16 mouse cellular contexts compared by ENCODE assay signal in the genomic region with DNA sequence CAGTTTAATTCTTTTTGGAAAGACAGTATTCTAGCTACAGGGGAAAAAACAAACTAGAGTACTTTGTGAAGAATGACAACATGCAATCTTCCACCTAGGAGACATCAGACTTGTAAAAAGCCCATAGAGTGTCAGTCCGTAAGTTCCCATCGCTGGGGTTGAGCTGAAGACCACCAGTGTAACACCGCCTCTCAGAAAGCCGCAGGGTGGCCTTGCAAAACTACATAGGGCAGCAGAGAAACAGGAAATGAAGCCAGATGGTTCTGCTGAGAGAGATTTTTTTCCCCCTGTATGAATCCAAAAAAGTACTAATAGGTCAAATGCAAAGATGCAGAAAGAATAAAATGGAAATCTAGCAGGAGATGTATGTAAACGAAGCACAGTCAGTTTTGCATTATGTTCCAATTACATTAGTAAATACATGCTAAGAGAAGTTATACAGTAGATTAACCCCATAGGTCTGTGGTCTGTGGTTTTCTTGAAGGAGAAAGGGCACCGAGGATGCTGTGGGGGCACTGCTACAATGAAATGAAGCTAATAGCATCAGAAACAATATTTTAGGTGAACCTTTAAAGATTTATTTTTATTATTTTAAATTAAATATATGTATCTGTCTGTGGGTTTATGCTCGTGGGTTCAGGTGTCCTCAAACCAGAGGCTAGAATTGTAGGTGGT.
A peak's percentile ranks its signal among the peaks of the same experiment; 100 is the strongest.
DNase-seq lines count a peak whose midpoint lies in the region; ATAC-seq and TF ChIP-seq lines count a peak whose summit lies in the region.
"Had no signal": no experiment of that assay in that cellular context is flagged by ENCODE, and none has a peak within 500 bp of the region (broad histone marks: within the 10 kb centered on the region; RNA-seq: fewer than 3 reads in every experiment).

No protein-coding gene starts in this region.

- intact Hi-C loops in left cerebral cortex, postnatal 4 days (cut with DNase I): no loop called here
- intact Hi-C loops in left cerebral cortex, adult 2 months (cut with DNase I): no loop called here

- peak; percentile 64 to 66; a peak in 2 of 4 replicates for ATAC-seq in hematopoietic stem cell, adult 5-6 weeks (replicated peaks in 1 of 2; ENCODE audit: insufficient read depth in 1 of 2, low FRiP score in 2 of 2, low TSS enrichment in 1 of 2, low read depth in 1 of 2, poor library complexity in 2 of 2, severe bottlenecking in 2 of 2)
- ATAC-seq: forebrain, embryonic 13.5 days; forebrain, postnatal 0 days had no signal

- no peak overlapping the region for H3K27ac ChIP-seq in left cerebral cortex, adult 2 months
- H3K27ac ChIP-seq: embryonic facial prominence, embryonic 10.5 days; forebrain, embryonic 13.5 days; hindbrain, embryonic 15.5 days had no signal

- H3K4me3 ChIP-seq in left cerebral cortex, adult 2 months: no peak overlapping the region
- H3K4me3 ChIP-seq: embryonic facial prominence, embryonic 10.5 days; forebrain, embryonic 13.5 days; heart, embryonic 12.5 days; hindbrain, embryonic 15.5 days had no signal

- TF ChIP-seq CTCF in left cerebral cortex, adult 2 months (IDR thresholded peaks at IDR 0.05): no peak

- peak; percentile 9 for DNase-seq in cerebellum, postnatal 10 days
- no peak for DNase-seq in cerebellum, postnatal 36 days
- peak; percentile 7 for DNase-seq in left cerebral cortex, postnatal 4 days
- no peak for DNase-seq in left cerebral cortex, adult 2 months (ENCODE audit: extremely low spot score in 1 of 2, low spot score in 2 of 2)
- DNase-seq in 416B (ENCODE audit: low read depth): peak; percentile 82
- DNase-seq in kidney, postnatal 4 days: no peak
- DNase-seq in adrenal gland, adult (ENCODE audit: inconsistent age in 2 of 2, low spot score in 1 of 2): no peak
- DNase-seq: adrenal gland, postnatal 14 days; cerebellum, adult 18-20 months; forebrain, postnatal 0 days; gastrocnemius, postnatal 14 days had no signal

Comparison
In these comparisons a context has a peak if more than half of its experiments do, and no peak if none do; other contexts are left out.
1. DNase-seq: peak in cerebellum, postnatal 10 days (2 of 2), left cerebral cortex, postnatal 4 days (single experiment) and 416B (single experiment); none in cerebellum, postnatal 36 days (0 of 2), left cerebral cortex, adult 2 months (0 of 2), kidney, postnatal 4 days (0 of 2) and adrenal gland, adult (0 of 2).